9 mouse cellular contexts compared by ENCODE assay signal in genomic region chr13:81385597-81386362, GRCm38 (mm10).
DNase-seq lines count a peak whose midpoint lies in the region; ATAC-seq and TF ChIP-seq lines count a peak whose summit lies in the region.
"Had no signal": no experiment of that assay in that cellular context is flagged by ENCODE, and none has a peak within 500 bp of the region (broad histone marks: within the 10 kb centered on the region; RNA-seq: fewer than 3 reads in every experiment).

No protein-coding gene starts in this region.

- no peaks in the 10 kb centered on the region for H3K36me3 ChIP-seq in hindbrain, postnatal 0 days (ENCODE audit: insufficient read depth, low read length)
- H3K36me3 ChIP-seq in hindbrain, embryonic 13.5 days: no peaks in the 10 kb centered on the region

- H3K4me3 ChIP-seq in hindbrain, postnatal 0 days (ENCODE audit: low read length): no peak overlapping the region
- H3K4me3 ChIP-seq in hindbrain, embryonic 13.5 days: no peak overlapping the region

- peak; percentile 32 for DNase-seq in hindbrain, postnatal 0 days (ENCODE audit: low spot score)
- peak; percentile 6 to 11 for DNase-seq in frontal cortex, postnatal 10 days (ENCODE audit: low spot score in 2 of 2)
- peak; percentile 55 to 65 for DNase-seq in kidney, postnatal 4 days
- peak; percentile 11 for DNase-seq in right cerebral cortex, postnatal 25 days
- no peak for DNase-seq in ovary, adult 18-20 months (ENCODE audit: low spot score)
- DNase-seq in neural tube, embryonic 10.5 days (ENCODE audit: extremely low spot score, low spot score): no peak

- no peaks in the 10 kb centered on the region for H3K27me3 ChIP-seq in hindbrain, postnatal 0 days (ENCODE audit: insufficient read depth, low read length)
- no peaks in the 10 kb centered on the region for H3K27me3 ChIP-seq in hindbrain, embryonic 13.5 days

- ATAC-seq in hindbrain, postnatal 0 days: no peak
- no peak for ATAC-seq in hindbrain, embryonic 13.5 days (ENCODE audit: low FRiP score)
- ATAC-seq in inflammation-experienced regulatory T-cells, adult 6 months: no peak

- no peaks in the 10 kb centered on the region for H3K4me1 ChIP-seq in hindbrain, postnatal 0 days (ENCODE audit: insufficient read depth, low read length)
- H3K4me1 ChIP-seq in hindbrain, embryonic 13.5 days (replicated peaks): no peaks in the 10 kb centered on the region

- H3K9ac ChIP-seq in hindbrain, postnatal 0 days (replicated peaks; ENCODE audit: low read length): no peak overlapping the region
- no peak overlapping the region for H3K9ac ChIP-seq in hindbrain, embryonic 13.5 days

- no peak overlapping the region for H3K27ac ChIP-seq in hindbrain, postnatal 0 days
- no peak overlapping the region for H3K27ac ChIP-seq in hindbrain, embryonic 13.5 days
- H3K27ac ChIP-seq: macrophage had no signal

- no peak for TF ChIP-seq CTCF in hindbrain, postnatal 0 days (IDR thresholded peaks at IDR 0.05; ENCODE audit: low read depth)

- WGBS in hindbrain, postnatal 0 days: 68% methylated on average over 4 of the region's 4 CpGs
- 83% methylated on average over 4 of the region's 4 CpGs for WGBS in hindbrain, embryonic 13.5 days

- no peaks in the 10 kb centered on the region for H3K9me3 ChIP-seq in hindbrain, postnatal 0 days (ENCODE audit: low read length)
- H3K9me3 ChIP-seq in hindbrain, embryonic 13.5 days: no peaks in the 10 kb centered on the region

- no peak overlapping the region for H3K4me2 ChIP-seq in hindbrain, postnatal 0 days (ENCODE audit: low read depth, low read length)
- no peak overlapping the region for H3K4me2 ChIP-seq in hindbrain, embryonic 13.5 days

Comparison
In these comparisons a context has a peak if more than half of its experiments do, and no peak if none do; other contexts are left out.
1. DNase-seq: peak in hindbrain, postnatal 0 days (single experiment), frontal cortex, postnatal 10 days (2 of 2), kidney, postnatal 4 days (2 of 2) and right cerebral cortex, postnatal 25 days (single experiment); none in ovary, adult 18-20 months (single experiment) and neural tube, embryonic 10.5 days (single experiment).